33 mouse cellular contexts compared by ENCODE assay signal in genomic region chr7:44274096-44274495, GRCm38 (mm10). TPM values are rescaled to one million over a fixed set of nuclear protein-coding genes. Genes with fewer than 3 reads are reported as not detected.
DNase-seq lines count a peak whose midpoint lies in the region; ATAC-seq and TF ChIP-seq lines count a peak whose summit lies in the region.
"Had no signal": no experiment of that assay in that cellular context is flagged by ENCODE, and none has a peak within 500 bp of the region (broad histone marks: within the 10 kb centered on the region; RNA-seq: fewer than 3 reads in every experiment).

No protein-coding gene starts in this region.

- in situ Hi-C loops in ES-E14 (cut with MboI; ENCODE audit: low sequenced_read_pairs in 2 of 2, unreplicated experiment in 2 of 2), result loop anchor here in 1 of 2 experiments (25.0 kb wide), 1 partner anchor 163 kb away; the partner anchor contains the start of gene Lrrc4b

- no peak for TF ChIP-seq POLR2A in ES-Bruce4 (IDR thresholded peaks at IDR 0.05; ENCODE audit: insufficient read depth, low read length)

- intact Hi-C loops in gastrocnemius, adult 2 months (cut with DNase I), result no loop called here

- WGBS in midbrain, embryonic 11.5 days, result 54% methylated on average over 11 of the region's 11 CpGs
- 42% methylated on average over 11 of the region's 11 CpGs for WGBS in midbrain, embryonic 13.5 days

- H3K4me2 ChIP-seq in midbrain, embryonic 11.5 days, result no peak overlapping the region
- no peak overlapping the region for H3K4me2 ChIP-seq in midbrain, embryonic 13.5 days (replicated peaks)
- H3K4me2 ChIP-seq: embryonic facial prominence, embryonic 12.5 days; embryonic facial prominence, embryonic 15.5 days; hindbrain, embryonic 12.5 days; hindbrain, embryonic 15.5 days had no signal

- no peaks in the 10 kb centered on the region for H3K9me3 ChIP-seq in midbrain, embryonic 11.5 days (ENCODE audit: control insufficient read depth, low read length)
- H3K9me3 ChIP-seq in midbrain, embryonic 13.5 days, result no peaks in the 10 kb centered on the region
- no peaks in the 10 kb centered on the region for H3K9me3 ChIP-seq in ES-Bruce4 (replicated peaks; ENCODE audit: control insufficient read depth, insufficient read depth, low read length, poor library complexity, severe bottlenecking)
- H3K9me3 ChIP-seq in ES-E14 (ENCODE audit: control insufficient read depth, insufficient read depth, low read depth, low read length), result no peaks in the 10 kb centered on the region
- H3K9me3 ChIP-seq: embryonic facial prominence, embryonic 12.5 days; embryonic facial prominence, embryonic 15.5 days; heart, embryonic 10.5 days; hindbrain, embryonic 12.5 days; hindbrain, embryonic 15.5 days had no signal

- ATAC-seq in midbrain, embryonic 11.5 days (ENCODE audit: low FRiP score), result no peak
- no peak for ATAC-seq in midbrain, embryonic 13.5 days
- ATAC-seq: CD4-positive, CD25-positive, alpha-beta regulatory T cell, adult 4 months; forebrain, embryonic 14.5 days; forebrain, postnatal 0 days had no signal

- no peaks in the 10 kb centered on the region for H3K36me3 ChIP-seq in midbrain, embryonic 11.5 days (ENCODE audit: control insufficient read depth, insufficient read depth, low read length)
- no peaks in the 10 kb centered on the region for H3K36me3 ChIP-seq in midbrain, embryonic 13.5 days
- H3K36me3 ChIP-seq in ES-Bruce4 (ENCODE audit: control insufficient read depth, insufficient read depth, low read length, poor library complexity, severe bottlenecking) (no peaks in the 10 kb centered on the region), ES-E14 (ENCODE audit: control insufficient read depth, insufficient read depth, low read length, poor library complexity, severe bottlenecking) (no peaks in the 10 kb centered on the region)
- H3K36me3 ChIP-seq: embryonic facial prominence, embryonic 12.5 days; embryonic facial prominence, embryonic 15.5 days; heart, embryonic 10.5 days; hindbrain, embryonic 12.5 days; hindbrain, embryonic 15.5 days had no signal

- TF ChIP-seq EP300 in ES-Bruce4 (IDR thresholded peaks at IDR 0.05; ENCODE audit: insufficient read depth, low read depth, low read length), result no peak

- H3K4me1 ChIP-seq in midbrain, embryonic 11.5 days (ENCODE audit: control insufficient read depth, insufficient read depth, low read length), result no peaks in the 10 kb centered on the region
- no peaks in the 10 kb centered on the region for H3K4me1 ChIP-seq in midbrain, embryonic 13.5 days (replicated peaks)
- H3K4me1 ChIP-seq in ES-Bruce4 (ENCODE audit: control insufficient read depth, insufficient read depth, low read length) (peaks cover 2% of the 10 kb centered on the region), ES-E14 (ENCODE audit: control insufficient read depth in 2 of 2, insufficient read depth in 2 of 2, low read length in 2 of 2, poor library complexity in 1 of 2) (peaks cover 0 to 18% of the 10 kb centered on the region in 2 experiments; a peak in 2 of 4 replicates)
- H3K4me1 ChIP-seq: embryonic facial prominence, embryonic 12.5 days; embryonic facial prominence, embryonic 15.5 days; heart, embryonic 10.5 days; hindbrain, embryonic 12.5 days; hindbrain, embryonic 15.5 days had no signal

- peak; percentile 33 for DNase-seq in midbrain, embryonic 11.5 days (ENCODE audit: low spot score, missing footprints)
- no peak for DNase-seq in ES-E14 (ENCODE audit: low read depth, low spot score)
- DNase-seq in gastrocnemius, adult 2 months, result no peak
- DNase-seq in right cerebral cortex, postnatal 36 days (ENCODE audit: low spot score in 2 of 2), result no peak
- DNase-seq: adrenal gland, postnatal 10 days; adrenal gland, postnatal 36 days; cerebellum, adult 2 months; cerebellum, adult 9-11 months; cerebellum, postnatal 25 days; forebrain, postnatal 0 days; gastrocnemius, postnatal 25 days; heart, adult 2 months had no signal

- no peak overlapping the region for H3K4me3 ChIP-seq in midbrain, embryonic 11.5 days (ENCODE audit: low read depth, low read length)
- H3K4me3 ChIP-seq in midbrain, embryonic 13.5 days (replicated peaks), result no peak overlapping the region
- H3K4me3 ChIP-seq in ES-Bruce4 (ENCODE audit: low read depth, low read length) (peak overlapping the region; percentile 19; the same call in 1 of the 2 replicates), ES-E14 (ENCODE audit: insufficient read depth in 1 of 2, low read depth in 1 of 2, low read length in 2 of 2, poor library complexity in 1 of 2, severe bottlenecking in 1 of 2) (peak overlapping the region; percentile 32 to 46; a peak in 2 of 4 replicates)
- H3K4me3 ChIP-seq in gastrocnemius, adult 2 months, result no peak overlapping the region
- H3K4me3 ChIP-seq: embryonic facial prominence, embryonic 12.5 days; embryonic facial prominence, embryonic 15.5 days; heart, adult 2 months; heart, embryonic 10.5 days; hindbrain, embryonic 12.5 days; hindbrain, embryonic 15.5 days had no signal

- no peak overlapping the region for H3K27ac ChIP-seq in midbrain, embryonic 11.5 days (ENCODE audit: low read depth, low read length)
- H3K27ac ChIP-seq in midbrain, embryonic 13.5 days, result no peak overlapping the region
- H3K27ac ChIP-seq in ES-Bruce4 (ENCODE audit: insufficient read depth, low read length), result no peak overlapping the region
- H3K27ac ChIP-seq in ES-E14 (ENCODE audit: insufficient read depth, low read depth, low read length, poor library complexity, severe bottlenecking), result no peak overlapping the region; the same call in 1 of the 2 replicates
- H3K27ac ChIP-seq in gastrocnemius, adult 2 months, result no peak overlapping the region
- H3K27ac ChIP-seq: embryonic facial prominence, embryonic 12.5 days; embryonic facial prominence, embryonic 15.5 days; heart, adult 2 months; heart, embryonic 10.5 days; hindbrain, embryonic 12.5 days; hindbrain, embryonic 15.5 days had no signal

- no peak for TF ChIP-seq CTCF in ES-Bruce4 (IDR thresholded peaks at IDR 0.05; ENCODE audit: low read depth, low read length)
- TF ChIP-seq CTCF in gastrocnemius, adult 2 months (IDR thresholded peaks at IDR 0.05), result no peak

- H3K9ac ChIP-seq in midbrain, embryonic 11.5 days (ENCODE audit: low read length), result no peak overlapping the region
- H3K9ac ChIP-seq in midbrain, embryonic 13.5 days (replicated peaks), result no peak overlapping the region
- H3K9ac ChIP-seq in ES-Bruce4 (ENCODE audit: low read depth, poor library complexity, severe bottlenecking), result no peak overlapping the region
- peak overlapping the region; percentile 31; the same call in 1 of the 2 replicates for H3K9ac ChIP-seq in ES-E14 (ENCODE audit: insufficient read depth, low read depth, low read length, poor library complexity, severe bottlenecking)
- H3K9ac ChIP-seq: embryonic facial prominence, embryonic 12.5 days; embryonic facial prominence, embryonic 15.5 days; forebrain, postnatal 0 days; hindbrain, embryonic 12.5 days; hindbrain, embryonic 15.5 days had no signal

- H3K27me3 ChIP-seq in midbrain, embryonic 11.5 days (ENCODE audit: control insufficient read depth, insufficient read depth, low read length), result peaks cover 4% of the 10 kb centered on the region; the same call in 1 of the 2 replicates
- H3K27me3 ChIP-seq in midbrain, embryonic 13.5 days, result peaks cover 14% of the 10 kb centered on the region
- no peaks in the 10 kb centered on the region for H3K27me3 ChIP-seq in ES-Bruce4 (ENCODE audit: control insufficient read depth, insufficient read depth, low read length, poor library complexity, severe bottlenecking)

TF ChIP-seq in ES-E14, 5 proteins besides CTCF, POLR2A, EP300 and RAD21:
- no peak for TF ChIP-seq ZNF384 (IDR thresholded peaks at IDR 0.05; ENCODE audit: low read depth, low read length)
- TF ChIP-seq HCFC1 (IDR thresholded peaks at IDR 0.05; ENCODE audit: borderline replicate concordance, insufficient read depth, low read length), result no peak
- no peak for TF ChIP-seq CHD2 (IDR thresholded peaks at IDR 0.05; ENCODE audit: low read depth, low read length)
- TF ChIP-seq ZC3H11A (IDR thresholded peaks at IDR 0.05; ENCODE audit: borderline replicate concordance, low read depth, low read length), result no peak
- no peak for TF ChIP-seq MAFK (IDR thresholded peaks at IDR 0.05; ENCODE audit: insufficient read depth, low read depth, low read length)

RNA-seq across cellular contexts. Expression of gene Gm15517, which starts 12.8 kb away (rescaled TPM):
- not detected in 2 replicates for polyA plus RNA-seq in midbrain, embryonic 11.5 days (2014; fragmentation: Nextera tagmentation; extraction: Ambion mirVana)
- polyA plus RNA-seq in midbrain, embryonic 13.5 days (2015; fragmentation: Nextera tagmentation; extraction: Ambion mirVana), result not detected in 2 replicates
- not detected in 2 replicates for polyA plus RNA-seq in ES-Bruce4 (2011; ENCODE audit: insufficient read depth, insufficient read length, low read depth, missing spikeins)
- 1.4 TPM in 1 of 2 replicates, not detected in the other for total RNA-seq in ES-E14 (2012; rRNA removed)
- not detected for total RNA-seq in gastrocnemius, adult 2 months (2021)
- total RNA-seq: adrenal gland, adult 18-20 months; adrenal gland, postnatal 10 days; adrenal gland, postnatal 36 days; common myeloid progenitor, adult 5-6 weeks; forebrain, postnatal 0 days; gastrocnemius, adult 8-10 months; gastrocnemius, postnatal 25 days; heart, adult 2 months; heart, postnatal 25 days; hematopoietic stem cell, adult 5-6 weeks had no signal
- polyA plus RNA-seq: C2C12; CD4-positive, CD25-positive, alpha-beta regulatory T cell, adult 4 months; cerebellum, adult 2 months; embryonic facial prominence, embryonic 12.5 days; embryonic facial prominence, embryonic 15.5 days; forebrain, embryonic 11.5 days; forebrain, embryonic 14.5 days; forebrain, postnatal 0 days; heart, adult 2 months; heart, embryonic 10.5 days; heart, embryonic 14.5 days; heart, postnatal 0 days; hindbrain, embryonic 12.5 days; intestine, embryonic 14.5 days had no signal

RNA-seq across cellular contexts. Expression of gene Acp4, which starts 16.9 kb away (rescaled TPM):
- not detected in 2 replicates for polyA plus RNA-seq in midbrain, embryonic 11.5 days (2014; fragmentation: Nextera tagmentation; extraction: Ambion mirVana)
- 0.09 TPM in 1 of 2 replicates, not detected in the other for polyA plus RNA-seq in midbrain, embryonic 13.5 days (2015; fragmentation: Nextera tagmentation; extraction: Ambion mirVana)
- not detected in 2 replicates for polyA plus RNA-seq in ES-Bruce4 (2011; ENCODE audit: insufficient read depth, insufficient read length, low read depth, missing spikeins)
- 0.18 and 0.58 TPM in 2 replicates for total RNA-seq in ES-E14 (2012; rRNA removed)
- total RNA-seq in gastrocnemius, adult 2 months (2021), result not detected
- total RNA-seq: adrenal gland, adult 18-20 months; adrenal gland, postnatal 10 days; adrenal gland, postnatal 36 days; common myeloid progenitor, adult 5-6 weeks; forebrain, postnatal 0 days; gastrocnemius, adult 8-10 months; gastrocnemius, postnatal 25 days; heart, adult 2 months; heart, postnatal 25 days had no signal
- polyA plus RNA-seq: C2C12; CD4-positive, CD25-positive, alpha-beta regulatory T cell, adult 4 months; cerebellum, adult 2 months; forebrain, embryonic 11.5 days; forebrain, embryonic 14.5 days; frontal cortex, adult 2 months; gonadal fat pad, adult 2 months; heart, adult 2 months; heart, embryonic 10.5 days; heart, embryonic 14.5 days; heart, postnatal 0 days; hindbrain, embryonic 12.5 days; hindbrain, embryonic 15.5 days; intestine, embryonic 14.5 days had no signal

RNA-seq across cellular contexts. Expression of gene 2410002F23Rik, which starts 27.6 kb away (rescaled TPM):
- 104 and 117 TPM in 2 replicates for polyA plus RNA-seq in midbrain, embryonic 11.5 days (2014; fragmentation: Nextera tagmentation; extraction: Ambion mirVana)
- 205 and 217 TPM in 2 replicates for polyA plus RNA-seq in midbrain, embryonic 13.5 days (2015; fragmentation: Nextera tagmentation; extraction: Ambion mirVana)
- 76.7 and 89.3 TPM in 2 replicates for polyA plus RNA-seq in ES-Bruce4 (2011; ENCODE audit: insufficient read depth, insufficient read length, low read depth, missing spikeins)
- total RNA-seq in ES-E14 (2012; rRNA removed), result 127 and 194 TPM in 2 replicates
- total RNA-seq in gastrocnemius, adult 2 months (2021), result 1 to 10 TPM; 6.1 to 8.2 TPM

RNA-seq across cellular contexts. Expression of gene 1700028J19Rik, which starts 27.6 kb away (rescaled TPM):
- polyA plus RNA-seq in midbrain, embryonic 11.5 days (2014; fragmentation: Nextera tagmentation; extraction: Ambion mirVana), result 1.1 and 1.4 TPM in 2 replicates
- 1.5 and 1.6 TPM in 2 replicates for polyA plus RNA-seq in midbrain, embryonic 13.5 days (2015; fragmentation: Nextera tagmentation; extraction: Ambion mirVana)
- 0.65 and 1.3 TPM in 2 replicates for polyA plus RNA-seq in ES-Bruce4 (2011; ENCODE audit: insufficient read depth, insufficient read length, low read depth, missing spikeins)
- total RNA-seq in ES-E14 (2012; rRNA removed), result 0.42 and 0.58 TPM in 2 replicates
- not detected for total RNA-seq in gastrocnemius, adult 2 months (2021)
- total RNA-seq: gastrocnemius, adult 8-10 months; hematopoietic stem cell, adult 5-6 weeks had no signal

RNA-seq across cellular contexts. Expression of gene Clec11a, which starts 32.6 kb away (rescaled TPM):
- 2.2 and 3.4 TPM in 2 replicates for polyA plus RNA-seq in midbrain, embryonic 11.5 days (2014; fragmentation: Nextera tagmentation; extraction: Ambion mirVana)
- 3.7 and 4.0 TPM in 2 replicates for polyA plus RNA-seq in midbrain, embryonic 13.5 days (2015; fragmentation: Nextera tagmentation; extraction: Ambion mirVana)
- polyA plus RNA-seq in ES-Bruce4 (2011; ENCODE audit: insufficient read depth, insufficient read length, low read depth, missing spikeins), result 0.75 and 0.87 TPM in 2 replicates
- total RNA-seq in ES-E14 (2012; rRNA removed), result 2.2 TPM in 2 replicates
- total RNA-seq in gastrocnemius, adult 2 months (2021), result 1 to 10 TPM in 1 of 2 experiments, under 1 TPM in 1; 0.59 to 2.2 TPM

Comparison
In these comparisons a context has a peak if more than half of its experiments do, and no peak if none do; other contexts are left out.
1. H3K4me3 ChIP-seq: peak in ES-Bruce4 (single experiment) and ES-E14 (2 of 2); none in midbrain, embryonic 11.5 days (single experiment), midbrain, embryonic 13.5 days (single experiment) and gastrocnemius, adult 2 months (single experiment).